Mouse (Mus musculus) lung, adult 2 months (tissue): Measurements from ENCODE around the gene Trim46.

Experiments
- CTCF ChIP-seq: fragments of 200-500 bp; IDR thresholded peaks from 2 replicates; pipeline ENCODE4 v1.5.1; 2011; ENCODE audit warnings: mild to moderate bottlenecking, low read length, control low read depth; ENCODE audit not compliant: insufficient read depth
- POLR2A ChIP-seq: fragments of 200-500 bp; IDR thresholded peaks from 2 replicates; pipeline ENCODE4 v1.6.1; 2011; ENCODE audit warnings: low read depth, mild to moderate bottlenecking, control low read depth, low read length, borderline replicate concordance; ENCODE audit errors: extremely low read depth

- peak; percentile 96 for TF ChIP-seq CTCF
- TF ChIP-seq POLR2A: peak; percentile 65; the same call in 1 of the 2 replicates
Measured at GRCm38 (mm10) chr3:89246261-89247100, at the start of gene Trim46.
